In the genomic region with DNA sequence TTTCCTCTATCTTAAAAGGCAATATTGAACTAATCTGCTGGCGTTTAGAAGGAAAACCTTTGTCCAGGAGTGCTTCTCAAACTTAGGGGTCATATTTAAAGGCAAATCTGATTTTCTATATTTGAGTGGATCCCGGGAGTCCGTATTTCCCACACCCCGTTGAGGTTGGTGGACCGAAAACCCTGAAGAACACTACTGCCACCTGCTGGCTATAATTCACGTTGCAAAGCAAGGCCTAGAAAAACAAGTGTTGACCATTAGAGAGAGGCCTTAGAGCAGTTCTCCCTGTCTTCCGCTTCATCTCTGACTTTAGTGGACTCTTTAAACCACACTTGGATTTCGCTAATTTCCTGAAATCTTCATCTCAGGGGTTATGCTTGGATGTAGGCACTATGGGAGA, we compare ENCODE assay signal across 8 mouse cellular contexts.
A peak's percentile ranks its signal among the peaks of the same experiment; 100 is the strongest.
DNase-seq lines count a peak whose midpoint lies in the region; ATAC-seq and TF ChIP-seq lines count a peak whose summit lies in the region.

No protein-coding gene starts in this region.

- no peak for TF ChIP-seq POLR2A in cerebellum, adult 2 months (IDR thresholded peaks at IDR 0.05; ENCODE audit: borderline replicate concordance, insufficient read depth, low read length)
- no peak for TF ChIP-seq POLR2A in spleen, adult 2 months (IDR thresholded peaks at IDR 0.05; ENCODE audit: low read depth, low read length)

- no peak overlapping the region for H3K4me3 ChIP-seq in liver, embryonic 11.5 days (ENCODE audit: low read depth, low read length)
- H3K4me3 ChIP-seq in cerebellum, adult 2 months (replicated peaks; ENCODE audit: insufficient read depth, low read depth, low read length), result no peak overlapping the region
- H3K4me3 ChIP-seq in forebrain, embryonic 16.5 days (replicated peaks; ENCODE audit: low read length), result no peak overlapping the region
- no peak overlapping the region for H3K4me3 ChIP-seq in midbrain, embryonic 11.5 days (ENCODE audit: low read depth, low read length)
- H3K4me3 ChIP-seq in spleen, adult 2 months (ENCODE audit: extremely low read depth, insufficient read depth, insufficient read length), result no peak overlapping the region

- WGBS in liver, embryonic 11.5 days, result 33% methylated on average over 8 of the region's 8 CpGs
- WGBS in cerebellum, adult 2 months, result 19% methylated on average over 8 of the region's 8 CpGs
- 37% methylated on average over 8 of the region's 8 CpGs for WGBS in forebrain, embryonic 16.5 days
- 45% methylated on average over 8 of the region's 8 CpGs for WGBS in midbrain, embryonic 11.5 days
- WGBS in spleen, adult 2 months, result 29% methylated on average over 8 of the region's 8 CpGs

- ATAC-seq in liver, embryonic 11.5 days (replicated peaks; ENCODE audit: low FRiP score), result no peak
- peak; percentile 46; the same call in 1 of the 2 replicates for ATAC-seq in forebrain, embryonic 16.5 days
- peak; percentile 50 to 60; a peak in 2 of 4 replicates for ATAC-seq in hematopoietic stem cell, adult 5-6 weeks (replicated peaks in 1 of 2; ENCODE audit: insufficient read depth in 1 of 2, low FRiP score in 2 of 2, low TSS enrichment in 1 of 2, low read depth in 1 of 2, poor library complexity in 2 of 2, severe bottlenecking in 2 of 2)
- ATAC-seq in midbrain, embryonic 11.5 days (ENCODE audit: low FRiP score), result peak; percentile 55; the same call in 1 of the 2 replicates

- no peak overlapping the region for H3K9ac ChIP-seq in liver, embryonic 11.5 days (ENCODE audit: low read depth, low read length)
- H3K9ac ChIP-seq in forebrain, embryonic 16.5 days (replicated peaks; ENCODE audit: low read depth, low read length), result no peak overlapping the region
- no peak overlapping the region for H3K9ac ChIP-seq in midbrain, embryonic 11.5 days (ENCODE audit: low read length)

- peak; percentile 78 for TF ChIP-seq CTCF in cerebellum, adult 2 months (IDR thresholded peaks at IDR 0.05; ENCODE audit: borderline replicate concordance, insufficient read depth, low read depth, low read length)
- TF ChIP-seq CTCF in spleen, adult 2 months (IDR thresholded peaks at IDR 0.05; ENCODE audit: extremely low read depth, insufficient read depth, insufficient read length, insufficient replicate concordance), result peak; percentile 44; the same call in 1 of the 2 replicates

- no peaks in the 10 kb centered on the region for H3K9me3 ChIP-seq in liver, embryonic 11.5 days (ENCODE audit: control insufficient read depth, low read length)
- H3K9me3 ChIP-seq in forebrain, embryonic 16.5 days (ENCODE audit: control insufficient read depth, low read length), result no peaks in the 10 kb centered on the region
- H3K9me3 ChIP-seq in midbrain, embryonic 11.5 days (ENCODE audit: control insufficient read depth, low read length), result no peaks in the 10 kb centered on the region

- H3K4me1 ChIP-seq in liver, embryonic 11.5 days (replicated peaks; ENCODE audit: control insufficient read depth, insufficient read depth, low read length), result no peaks in the 10 kb centered on the region
- no peaks in the 10 kb centered on the region for H3K4me1 ChIP-seq in cerebellum, adult 2 months (ENCODE audit: control insufficient read depth, insufficient read depth, low read length)
- 0 out of 2 replicates have a peak, but pooled peaks cover 2% of the 10 kb centered on the region for H3K4me1 ChIP-seq in forebrain, embryonic 16.5 days (replicated peaks; ENCODE audit: control insufficient read depth, insufficient read depth, low read length)
- peaks cover 5% of the 10 kb centered on the region for H3K4me1 ChIP-seq in midbrain, embryonic 11.5 days (ENCODE audit: control insufficient read depth, insufficient read depth, low read length)
- no peaks in the 10 kb centered on the region for H3K4me1 ChIP-seq in spleen, adult 2 months (ENCODE audit: control insufficient read depth, insufficient read depth, insufficient read length)

- no peak overlapping the region for H3K27ac ChIP-seq in liver, embryonic 11.5 days (ENCODE audit: low read depth, low read length)
- no peak overlapping the region for H3K27ac ChIP-seq in cerebellum, adult 2 months (ENCODE audit: insufficient read depth, low read length)
- H3K27ac ChIP-seq in forebrain, embryonic 16.5 days (ENCODE audit: low read length), result no peak overlapping the region
- no peak overlapping the region for H3K27ac ChIP-seq in midbrain, embryonic 11.5 days (ENCODE audit: low read depth, low read length)
- no peak overlapping the region for H3K27ac ChIP-seq in spleen, adult 2 months (ENCODE audit: insufficient read depth, low read length)

- no peaks in the 10 kb centered on the region for H3K27me3 ChIP-seq in liver, embryonic 11.5 days (replicated peaks; ENCODE audit: control insufficient read depth, insufficient read depth, low read length)
- H3K27me3 ChIP-seq in cerebellum, adult 2 months (ENCODE audit: control insufficient read depth, insufficient read depth, low read length), result no peaks in the 10 kb centered on the region; the same call in 1 of the 2 replicates
- no peaks in the 10 kb centered on the region for H3K27me3 ChIP-seq in forebrain, embryonic 16.5 days (replicated peaks; ENCODE audit: control insufficient read depth, insufficient read depth, low read length)
- no peaks in the 10 kb centered on the region for H3K27me3 ChIP-seq in midbrain, embryonic 11.5 days (ENCODE audit: control insufficient read depth, insufficient read depth, low read length)
- no peaks in the 10 kb centered on the region for H3K27me3 ChIP-seq in spleen, adult 2 months (ENCODE audit: control insufficient read depth, insufficient read depth, low read length)

- H3K4me2 ChIP-seq in liver, embryonic 11.5 days, result no peak overlapping the region
- peak overlapping the region; percentile 20; the same call in 1 of the 2 replicates for H3K4me2 ChIP-seq in forebrain, embryonic 16.5 days (ENCODE audit: low read length)
- no peak overlapping the region for H3K4me2 ChIP-seq in midbrain, embryonic 11.5 days

- H3K36me3 ChIP-seq in liver, embryonic 11.5 days (ENCODE audit: control insufficient read depth, insufficient read depth, low read length), result no peaks in the 10 kb centered on the region
- no peaks in the 10 kb centered on the region for H3K36me3 ChIP-seq in forebrain, embryonic 16.5 days (ENCODE audit: control insufficient read depth, insufficient read depth)
- H3K36me3 ChIP-seq in midbrain, embryonic 11.5 days (ENCODE audit: control insufficient read depth, insufficient read depth, low read length), result no peaks in the 10 kb centered on the region
- H3K36me3 ChIP-seq in spleen, adult 2 months (ENCODE audit: control insufficient read depth, insufficient read depth, low read length), result no peaks in the 10 kb centered on the region

- DNase-seq in liver, result peak; percentile 75
- DNase-seq in liver, embryonic 11.5 days (ENCODE audit: low spot score), result no peak
- peak; percentile 70 to 74 for DNase-seq in cerebellum, adult 2 months
- peak; percentile 93 for DNase-seq in layer of hippocampus, postnatal 10 days (ENCODE audit: low spot score in 2 of 2)
- DNase-seq in midbrain, embryonic 11.5 days (ENCODE audit: low spot score, missing footprints), result peak; percentile 98
- peak; percentile 8 to 39 for DNase-seq in spleen, adult 2 months (ENCODE audit: low read depth in 1 of 2, low spot score in 2 of 2)
